Mouse (Mus musculus) left cerebral cortex, adult 18-20 months (tissue): ENCODE measurements around the gene Sirt1. TPM values are rescaled to one million over a fixed set of nuclear protein-coding genes. Genes with fewer than 3 reads are reported as not detected.
"Not testable (repeated sequence)": the region's sequence is repeated elsewhere in the genome, so short reads cannot be mapped to it uniquely, and the experiment has no call there.

ENCODE experiments used
- DNase-seq, 2 experiments: peaks; one replicate each; pipeline ENCODE4 v3.0.0; 2021 to 2022; ENCODE audit warnings: low spot score in 2 of 2, mixed read lengths in 1 of 2
- long read RNA-seq, 2 experiments: library from polyadenylated mRNA; stranded (forward); transcript quantifications; one replicate each; pipeline ENCODE4 v2.0.0; 2021
- total RNA-seq, 2 experiments: library from RNA; stranded (reverse); gene quantifications; 2 replicates each; pipeline ENCODE4 v1.2.3; 2021

Gene Sirt1
- total RNA-seq, result 10 to 100 TPM; 15.1 to 16.6 TPM
- long read RNA-seq, experiment 1, transcript Sirt1-201 (9 exons, 3,905 nt), result major isoform, 8 of 11 reads
- long read RNA-seq, experiment 1, partial matches to known transcripts, result 0 of 11 reads
- long read RNA-seq, experiment 1, other reads (novel, unspliced or antisense), result 0 of 11 reads
- long read RNA-seq, experiment 2, partial matches to known transcripts, result 0 of 4 reads
- long read RNA-seq, experiment 2, other reads (novel, unspliced or antisense), result 2 of 4 reads

GRCm38 (mm10) chr10:63381498-63382280 lies at the start of gene Sirt1:
Gene Sirt1 (minus strand): TSS chr10:63381704.
- DNase-seq, result peak; percentile 7 to 10

GRCm38 (mm10) chr10:63429785-63430305 lies 48.3 kb upstream of the Sirt1 start, which contains the start of gene Ctnna3:
Gene Ctnna3 (plus strand): TSS chr10:63430098.
- DNase-seq, result peak; percentile 78 to 87

GRCm38 (mm10) chr10:63429380-63429779 lies 47.9 kb upstream of the Sirt1 start:
- DNase-seq, result peak; percentile 99

- no peak for DNase-seq
These were observed 47.5 kb upstream of the Sirt1 start for GRCm38 (mm10) chr10:63429023-63429340.

- DNase-seq, result peak; percentile 13 to 30
These were observed 46.9 kb upstream of the Sirt1 start for GRCm38 (mm10) chr10:63428243-63429022.

GRCm38 (mm10) chr10:63427146-63427545 lies 45.6 kb upstream of the Sirt1 start:
- DNase-seq, result no peak

- DNase-seq, result peak; percentile 29 to 47
These were observed 42.9 kb upstream of the Sirt1 start for GRCm38 (mm10) chr10:63424475-63424814.

- DNase-seq, result no peak
These were observed 42.3 kb upstream of the Sirt1 start for GRCm38 (mm10) chr10:63423591-63424474.

- DNase-seq, result no peak
These were observed 41.2 kb upstream of the Sirt1 start for GRCm38 (mm10) chr10:63422736-63422992.

- DNase-seq, result peak; percentile 14 to 35
These were observed 40.5 kb upstream of the Sirt1 start, which contains the start of gene Gm7075 for GRCm38 (mm10) chr10:63421739-63422735. Gene Gm7075 (minus strand): TSS chr10:63421789.

GRCm38 (mm10) chr10:63417061-63417460 lies 35.6 kb upstream of the Sirt1 start:
- DNase-seq, result no peak

GRCm38 (mm10) chr10:63415850-63416249 lies 34.3 kb upstream of the Sirt1 start:
- no peak for DNase-seq

GRCm38 (mm10) chr10:63415287-63415686 lies 33.8 kb upstream of the Sirt1 start:
- no peak for DNase-seq

- no peak for DNase-seq
These were observed 31.3 kb upstream of the Sirt1 start for GRCm38 (mm10) chr10:63412756-63413155.

GRCm38 (mm10) chr10:63411674-63412073 lies 30.2 kb upstream of the Sirt1 start:
- not testable (repeated sequence) for DNase-seq

- DNase-seq, result no peak
These were observed 28.9 kb upstream of the Sirt1 start for GRCm38 (mm10) chr10:63410162-63410956.

GRCm38 (mm10) chr10:63403636-63404035 lies 22.1 kb upstream of the Sirt1 start:
- no peak for DNase-seq

GRCm38 (mm10) chr10:63402731-63403504 lies 21.4 kb upstream of the Sirt1 start:
- DNase-seq, result no peak
